Mouse (Mus musculus) adrenal gland, adult 18-20 months (tissue): ENCODE measurements at regions not wholly inside any gene's neighbourhood (a gene's known extent, or its start where the extent isn't known, plus 50 kb on each side); places are given as distances from the start of the nearest gene placed in this dataset.
"Not testable (repeated sequence)": the region's sequence is repeated elsewhere in the genome, so short reads cannot be mapped to it uniquely, and the experiment has no call there.

Experiments used
- DNase-seq, 2 experiments: peaks; one replicate each; pipeline ENCODE4 v3.0.0; 2021 to 2022; ENCODE audit warnings: low spot score in 2 of 2

DNA sequence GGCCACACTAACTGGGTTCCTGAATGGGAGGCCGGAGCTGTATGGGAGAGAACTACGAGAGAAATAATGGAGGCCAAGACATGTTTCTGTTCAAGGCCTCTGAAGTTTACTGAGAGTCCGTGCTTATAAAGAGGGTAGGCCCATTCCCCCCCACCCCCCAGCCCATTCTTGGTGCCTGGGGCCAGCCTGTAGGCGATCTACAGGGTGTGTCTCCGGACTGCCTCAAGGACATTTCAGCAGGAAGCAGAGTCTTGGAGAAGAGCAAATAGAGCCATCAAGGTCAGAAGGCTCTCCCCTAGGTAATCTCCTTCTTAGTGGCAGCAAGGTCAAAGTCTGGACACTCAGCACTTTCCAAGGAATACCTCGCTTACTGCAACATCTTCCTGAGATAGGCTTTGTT lies 88.8 kb upstream of the Fam3c start:
- DNase-seq: not testable (repeated sequence)

DNA sequence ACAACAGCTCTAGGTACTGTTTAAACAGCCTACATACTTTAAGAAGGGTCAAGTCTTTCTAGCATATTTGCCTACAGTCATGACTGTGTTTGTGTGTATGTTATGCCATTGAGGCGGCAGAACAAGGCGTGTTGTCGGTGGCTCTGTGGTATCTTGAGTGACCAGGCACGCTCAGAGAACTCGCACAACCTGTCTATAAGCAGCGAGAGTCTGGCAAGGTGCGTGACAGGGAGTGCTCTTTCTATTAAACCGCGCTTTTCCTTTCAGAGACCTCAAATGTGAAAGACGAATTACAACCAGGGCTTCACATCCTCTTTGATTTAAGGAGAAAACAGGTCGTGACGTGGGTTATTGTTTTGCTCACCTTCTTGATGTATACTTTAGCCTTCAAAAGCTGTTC lies 88.2 kb upstream of the Fam3c start:
- no peak for DNase-seq

DNA sequence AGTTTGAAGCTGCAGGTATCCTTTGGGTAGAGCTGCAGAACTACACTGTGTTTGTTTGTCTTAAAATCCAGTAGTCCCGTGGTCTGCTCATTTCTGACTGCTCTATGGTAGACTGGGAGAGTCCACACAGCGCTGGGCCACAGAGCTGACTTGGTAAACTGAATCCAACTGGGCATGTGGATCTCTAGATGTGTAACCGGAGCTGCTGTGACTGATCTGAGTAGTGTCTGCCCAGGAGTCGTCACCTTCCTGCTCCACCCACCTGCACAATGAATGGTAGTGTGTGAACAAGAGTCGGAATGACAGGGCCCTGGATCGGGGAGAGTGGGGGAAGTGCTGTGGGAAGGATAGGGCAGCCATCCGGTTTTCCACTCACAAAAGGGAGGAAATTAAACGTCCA lies 87.5 kb upstream of the Fam3c start:
- no peak for DNase-seq

DNA sequence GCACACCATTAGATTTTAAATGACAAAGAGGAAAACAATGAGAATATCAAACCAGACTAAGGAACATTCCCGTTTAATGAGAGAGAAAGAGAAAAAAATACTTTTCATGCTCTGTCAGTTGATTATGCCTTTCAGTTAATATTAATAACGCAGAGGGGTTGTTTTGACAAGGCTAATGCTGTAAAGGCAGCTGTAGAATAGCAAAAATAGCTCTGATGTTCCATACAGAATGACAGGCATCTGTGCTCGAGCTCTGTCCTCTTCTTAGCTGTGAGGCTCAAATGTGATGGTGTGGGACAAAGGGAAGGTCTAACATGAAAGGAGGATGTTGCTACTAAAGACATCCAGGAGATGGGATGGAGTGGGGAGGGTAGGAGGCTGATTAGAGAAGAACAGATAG lies 87.1 kb upstream of the Fam3c start:
- no peak for DNase-seq

DNA sequence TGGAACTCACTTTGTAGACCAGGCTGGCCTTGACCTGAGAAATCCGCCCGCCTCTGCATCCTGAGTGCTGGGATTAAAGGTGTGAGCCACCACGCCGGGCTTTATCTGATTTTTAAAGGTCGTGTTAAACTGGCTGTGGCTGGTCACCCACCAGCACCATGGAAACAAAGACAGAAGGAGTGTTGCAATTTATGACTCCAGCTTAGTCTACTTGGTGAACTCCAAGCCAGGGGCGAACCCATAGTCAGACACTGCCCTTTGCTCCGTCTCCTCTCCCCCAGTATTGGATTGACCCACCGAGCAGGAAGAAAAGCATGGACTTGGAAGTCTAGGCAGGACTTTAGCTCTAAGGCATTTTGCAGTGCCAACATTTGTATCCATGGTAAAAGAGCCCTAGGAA lies 86.5 kb upstream of the Fam3c start:
- no peak for DNase-seq

DNA sequence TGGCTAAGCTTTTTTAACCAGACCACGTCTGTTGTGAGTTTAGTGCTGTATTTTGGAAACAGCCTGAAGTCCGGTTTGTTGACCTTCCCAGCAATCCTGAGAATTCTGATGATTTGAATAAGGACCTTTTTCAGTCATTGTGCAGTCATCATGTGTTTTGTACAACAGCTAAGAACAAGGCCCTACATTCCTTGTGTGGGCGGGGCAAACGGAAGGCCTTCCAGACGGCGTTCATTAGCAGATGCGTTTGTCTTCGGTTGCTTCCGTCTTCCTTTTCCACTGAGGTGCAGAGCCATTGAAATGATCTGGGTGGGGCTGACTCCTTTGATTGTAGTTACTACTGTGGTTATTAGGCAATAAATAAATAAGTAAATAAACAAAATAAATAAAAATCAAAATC lies 83.8 kb upstream of the Fam3c start:
- no peak for DNase-seq

DNA sequence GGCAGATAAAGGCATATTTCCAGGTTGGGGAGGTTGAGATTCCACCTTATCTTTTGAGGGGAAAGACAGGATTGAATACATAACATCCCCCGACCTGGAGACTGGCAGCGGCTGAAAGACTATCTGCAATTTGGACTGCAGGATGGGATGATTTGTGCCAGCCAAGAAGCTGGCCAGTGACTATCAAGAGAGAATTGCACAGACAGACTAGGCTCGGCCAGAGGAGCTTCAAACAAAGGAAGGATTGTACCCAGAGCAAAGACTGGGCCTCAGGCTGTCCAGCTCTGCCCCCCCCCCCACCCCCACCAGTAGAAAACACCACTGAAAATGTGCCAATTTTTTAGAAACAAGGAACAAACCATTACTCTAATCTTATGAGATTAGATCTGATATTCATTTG lies 73.0 kb upstream of the Fam3c start:
- no peak for DNase-seq

DNA sequence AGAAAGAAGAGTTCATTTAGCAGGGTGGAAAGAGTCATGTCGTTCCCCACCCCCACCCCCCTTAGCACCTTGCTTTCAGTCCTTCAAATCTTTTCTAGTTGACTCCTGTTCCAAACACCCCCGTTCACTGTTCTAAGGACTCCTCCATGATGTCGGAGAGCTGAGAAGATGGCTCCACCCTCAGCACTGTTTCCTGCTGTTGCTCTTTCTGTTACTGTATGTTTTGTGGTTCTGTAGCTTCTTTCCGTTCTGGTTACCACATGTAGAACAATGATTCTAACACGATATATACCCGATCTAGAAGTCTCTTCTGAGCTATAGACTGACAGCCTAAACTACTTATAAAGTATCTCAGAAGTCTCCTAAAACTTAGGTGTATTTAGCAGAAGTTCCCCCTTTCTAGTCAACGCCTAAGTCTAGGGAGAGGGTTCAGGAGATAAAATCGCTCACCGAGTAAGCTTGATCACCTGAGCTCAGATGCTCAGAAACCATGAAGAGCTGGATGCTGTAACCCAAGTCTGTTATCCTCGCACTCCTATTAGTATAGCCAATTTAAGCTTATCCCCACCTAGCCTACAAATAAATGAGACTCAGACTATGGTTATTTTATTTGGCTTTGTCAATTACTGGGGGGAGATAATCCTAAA lies 68.2 kb upstream of the Fam3c start:
- no peak for DNase-seq

DNA sequence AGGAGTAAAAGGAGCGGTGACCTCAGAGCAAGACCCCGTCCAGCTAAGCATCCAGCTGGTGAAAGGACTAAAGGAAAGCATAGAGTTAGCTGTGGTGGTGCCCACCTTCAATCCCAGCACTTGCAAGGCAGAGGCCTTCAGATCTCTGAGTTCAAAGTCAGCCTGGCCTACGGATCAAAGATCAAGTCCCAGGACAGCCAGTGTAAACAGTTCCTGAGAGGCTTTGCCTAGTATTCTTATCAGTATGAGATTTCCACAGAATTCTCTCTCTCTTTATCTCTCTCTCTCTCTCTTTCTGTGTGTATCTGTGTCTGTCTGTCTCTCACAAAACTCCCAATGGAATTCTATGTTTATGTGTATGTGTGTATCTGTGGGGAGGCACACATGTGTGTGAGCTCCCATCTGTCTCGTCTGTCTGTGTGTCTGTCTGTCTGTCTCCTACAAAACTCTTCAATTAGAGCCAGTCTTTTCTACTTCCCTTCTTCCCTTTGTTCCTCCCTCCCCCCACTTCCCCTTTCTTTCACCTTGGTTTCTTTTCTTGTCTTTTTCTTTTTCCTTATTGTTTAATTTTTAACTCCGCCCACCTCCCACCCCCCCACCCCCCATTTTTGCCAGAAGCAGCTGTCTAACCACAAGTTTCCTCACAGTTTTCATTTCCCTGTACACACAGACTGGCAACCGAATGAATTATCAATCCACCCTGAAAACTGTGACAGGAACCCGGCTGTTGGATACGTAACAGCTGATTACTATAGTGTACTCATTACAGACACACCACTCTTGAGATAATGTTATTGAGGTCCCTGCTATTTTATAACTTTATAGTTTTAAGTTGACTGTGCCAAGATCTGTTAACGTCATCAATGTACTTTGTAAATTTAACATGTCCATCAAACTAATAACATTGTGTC lies 67.3 kb upstream of the Fam3c start:
- no peak for DNase-seq

DNA sequence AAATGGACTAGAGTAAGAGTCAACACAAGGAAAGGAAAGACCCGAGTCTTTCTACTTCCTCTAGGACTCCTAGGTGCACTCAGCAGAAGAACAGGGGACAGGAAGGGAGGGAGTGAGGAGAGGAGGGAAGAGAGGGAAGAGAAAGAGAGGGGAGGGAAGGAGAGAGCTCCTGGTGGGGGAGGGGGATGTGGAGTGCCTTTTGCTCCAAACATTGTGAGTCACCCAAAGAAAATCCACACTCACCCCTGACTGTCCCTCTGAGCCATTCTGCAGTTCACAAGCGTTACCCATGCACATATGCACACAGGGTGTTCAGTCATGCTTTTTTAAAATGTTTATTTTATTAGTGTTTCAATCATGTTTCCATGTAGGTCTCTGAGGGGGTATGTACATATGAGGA lies 65.5 kb upstream of the Fam3c start:
- DNase-seq: no peak

DNA sequence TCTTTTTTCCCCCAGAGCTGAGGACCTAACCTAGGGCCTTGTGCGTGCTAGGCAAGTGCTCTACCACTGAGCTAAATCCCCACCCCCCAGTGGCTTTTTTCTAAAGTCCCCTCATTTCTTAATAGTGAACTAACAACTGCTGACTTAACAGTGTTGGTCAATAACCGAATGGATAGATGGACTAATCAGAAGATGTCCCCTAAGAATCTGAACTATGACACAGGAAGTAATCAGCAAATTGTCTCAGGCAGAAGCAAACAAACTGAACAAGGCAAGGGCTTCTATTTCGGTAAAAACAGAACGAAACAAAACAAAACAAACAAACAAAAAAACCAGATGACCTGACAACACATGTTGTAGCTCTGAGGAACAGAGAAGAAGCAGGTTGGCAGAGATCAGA lies 62.2 kb upstream of the Fam3c start:
- DNase-seq: no peak

DNA sequence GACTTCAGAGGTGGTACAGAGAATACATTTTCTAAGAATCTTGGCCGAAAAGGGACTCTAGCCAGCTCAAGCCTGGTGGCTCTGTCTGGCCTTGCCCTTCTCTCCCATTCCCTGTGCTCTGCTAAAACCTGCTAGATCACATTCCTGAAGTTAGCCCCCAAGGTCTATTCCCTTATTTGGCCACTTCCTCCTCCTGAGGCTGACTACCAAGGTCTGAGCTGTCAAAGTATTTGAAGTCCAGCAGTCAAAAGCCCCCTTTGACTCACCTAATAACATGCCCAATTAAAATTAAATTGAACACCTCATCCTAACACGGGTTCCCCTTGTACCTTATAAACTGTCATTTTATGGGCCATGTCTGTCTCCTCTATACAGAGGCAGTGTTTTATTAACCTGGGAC lies 61.1 kb upstream of the Fam3c start:
- no peak for DNase-seq

DNA sequence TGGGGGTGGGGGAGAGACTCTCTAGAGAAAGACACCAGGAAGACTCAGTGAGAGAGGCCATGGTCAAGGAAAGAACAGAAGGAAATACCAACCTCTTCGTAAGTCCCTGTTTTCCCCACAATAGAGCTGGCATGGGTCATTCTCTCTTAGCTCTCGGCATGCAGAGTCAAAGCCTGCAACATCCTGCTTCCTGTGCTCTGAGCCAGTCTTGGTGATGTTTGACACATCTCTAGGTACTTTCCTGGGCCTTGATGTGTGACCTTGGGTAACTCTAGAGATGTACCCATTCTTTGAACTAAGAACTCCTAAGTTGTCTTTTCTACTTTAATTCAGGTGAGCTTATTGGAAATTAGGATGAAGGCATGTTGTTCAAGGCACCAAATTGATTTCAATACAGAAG lies 55.8 kb upstream of the Fam3c start:
- no peak for DNase-seq

DNA sequence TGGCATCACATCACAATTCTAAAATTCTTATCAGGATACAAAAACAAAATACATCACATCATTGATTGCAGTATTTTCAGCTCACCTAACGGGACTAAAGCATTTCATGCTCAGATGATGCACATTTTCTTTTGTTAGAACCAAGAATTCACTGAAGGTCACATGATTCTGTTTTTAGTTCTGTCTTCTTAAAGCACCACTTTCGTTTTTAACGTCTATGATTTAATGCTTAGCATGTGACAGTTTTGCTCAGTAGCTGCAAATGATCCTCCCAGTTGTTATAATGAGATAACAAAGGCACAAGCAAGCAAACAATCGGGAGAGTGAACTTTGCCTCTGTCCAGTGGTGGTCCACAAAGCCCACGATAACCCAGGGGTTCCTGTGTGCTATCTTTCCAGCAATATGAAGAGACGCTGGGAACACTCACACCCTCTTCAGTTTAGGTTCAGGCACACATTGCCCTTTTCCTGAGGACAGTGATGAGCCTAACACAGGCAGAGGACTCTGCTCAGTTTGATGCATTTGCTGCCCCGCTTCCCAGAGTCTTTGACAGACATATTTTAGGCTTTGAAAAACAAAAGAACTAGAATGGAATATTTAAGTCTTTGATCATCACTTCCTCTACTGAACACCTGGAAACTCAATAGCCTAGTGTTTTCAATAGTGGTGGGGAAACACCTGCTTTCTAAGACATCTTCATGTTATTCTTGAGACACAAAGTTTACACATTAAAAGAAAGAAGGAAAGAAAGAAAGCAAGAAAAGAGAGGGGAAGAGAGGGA lies 53.0 kb upstream of the Fam3c start:
- no peak for DNase-seq
